Mouse (Mus musculus) stomach, postnatal 0 days (tissue): Measurements from ENCODE around the gene Vps37b.

ENCODE experiments used
- CTCF ChIP-seq: IDR thresholded peaks from 2 replicates; pipeline ENCODE4 v1.5.1; 2016; ENCODE audit warnings: antibody characterized with exemption, low read depth, mild to moderate bottlenecking, moderate library complexity
- EP300 ChIP-seq: optimal IDR thresholded peaks from 2 replicates; pipeline ENCODE3; 2016; ENCODE audit warnings: antibody characterized with exemption

DNA sequence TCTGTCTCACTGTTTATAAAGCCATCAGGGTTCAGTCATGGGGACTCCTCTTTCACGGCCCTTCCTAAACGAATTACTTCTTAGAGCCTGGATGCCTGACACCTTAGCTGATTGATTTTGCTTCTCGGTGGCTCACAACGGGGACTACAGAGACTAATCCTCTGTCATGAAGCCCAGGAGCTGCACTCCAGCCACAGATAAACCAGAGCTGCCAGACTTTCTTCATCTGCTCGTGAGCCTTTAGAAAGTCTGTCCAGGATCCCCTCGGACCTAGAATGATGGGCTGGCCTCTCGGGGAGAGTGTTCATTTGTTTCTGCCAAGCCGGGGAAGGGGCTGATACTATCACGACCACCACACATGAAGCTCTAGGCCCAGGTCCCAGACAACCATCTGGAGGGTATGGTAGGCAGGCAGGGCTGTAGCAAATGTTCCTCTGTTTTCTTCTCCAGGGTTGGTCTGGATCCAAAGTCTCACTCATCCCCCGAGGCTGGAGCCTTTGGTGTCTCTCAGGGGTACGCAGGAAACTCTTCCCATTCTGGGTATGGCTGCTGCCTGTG is 13.5 kb upstream of the Vps37b start:
- no peak for TF ChIP-seq CTCF
- TF ChIP-seq EP300 = no peak
